ENCODE assay signal across 1 mouse cellular context in genomic region chr11:48801831-48802772, GRCm38 (mm10).
A peak's percentile ranks its signal among the peaks of the same experiment; 100 is the strongest.
TF ChIP-seq lines count a peak whose summit lies in the region.

No protein-coding gene starts in this region.

TF ChIP-seq in MEL, 35 proteins besides CTCF, POLR2A, EP300 and RAD21 (continued from another document):
- no peak for TF ChIP-seq TAL1 (IDR thresholded peaks at IDR 0.05; ENCODE audit: low read length)
- 0 out of 2 replicates have a peak, but pooled peaks have one; percentile 30 for TF ChIP-seq POLR2AphosphoS2 (IDR thresholded peaks at IDR 0.05; ENCODE audit: low read length)
- TF ChIP-seq E2F4 (IDR thresholded peaks at IDR 0.05; ENCODE audit: borderline replicate concordance, low read depth, low read length) = 0 out of 2 replicates have a peak, but pooled peaks have one; percentile 52
- TF ChIP-seq MAFK (IDR thresholded peaks at IDR 0.05; ENCODE audit: borderline replicate concordance, low read depth, low read length) = no peak
- TF ChIP-seq POLR2AphosphoS5 (IDR thresholded peaks at IDR 0.05; ENCODE audit: borderline replicate concordance, low read depth, low read length) = no peak
- TF ChIP-seq CHD1 (IDR thresholded peaks at IDR 0.05; ENCODE audit: low read depth, low read length) = peak; percentile 91
- peak; percentile 43; the same call in 1 of the 2 replicates for TF ChIP-seq MXI1 (IDR thresholded peaks at IDR 0.05; ENCODE audit: low read depth, low read length)
- no peak for TF ChIP-seq GABPA (IDR thresholded peaks at IDR 0.05; ENCODE audit: low read depth, low read length)
- no peak for TF ChIP-seq SIN3A (IDR thresholded peaks at IDR 0.05; ENCODE audit: low read length)
- TF ChIP-seq BHLHE40 (IDR thresholded peaks at IDR 0.05; ENCODE audit: borderline replicate concordance, low read depth, low read length) = no peak
